Mouse (Mus musculus): ENCODE data around the gene Arhgef15.

- TF ChIP-seq CTCF (IDR thresholded peaks at IDR 0.05; ENCODE audit: low read depth, low read length) (no peak), POLR2AphosphoS5 (IDR thresholded peaks at IDR 0.05; ENCODE audit: insufficient replicate concordance, low read depth, low read length) (no peak), GATA1 (IDR thresholded peaks at IDR 0.05; ENCODE audit: borderline replicate concordance, low read length) (no peak), TAL1 (conservative IDR thresholded peaks at IDR 0.05; ENCODE audit: low read depth, low read length) (no peak)
Observed at GRCm38 (mm10) chr11:68957971-68958370, 691 bp upstream of the Arhgef15 start.
